Mouse (Mus musculus): Measurements from ENCODE around the gene Odf3l1.
"Not testable (repeated sequence)": the region's sequence is repeated elsewhere in the genome, so short reads cannot be mapped to it uniquely, and the experiment has no call there.

Gene Odf3l1

DNA sequence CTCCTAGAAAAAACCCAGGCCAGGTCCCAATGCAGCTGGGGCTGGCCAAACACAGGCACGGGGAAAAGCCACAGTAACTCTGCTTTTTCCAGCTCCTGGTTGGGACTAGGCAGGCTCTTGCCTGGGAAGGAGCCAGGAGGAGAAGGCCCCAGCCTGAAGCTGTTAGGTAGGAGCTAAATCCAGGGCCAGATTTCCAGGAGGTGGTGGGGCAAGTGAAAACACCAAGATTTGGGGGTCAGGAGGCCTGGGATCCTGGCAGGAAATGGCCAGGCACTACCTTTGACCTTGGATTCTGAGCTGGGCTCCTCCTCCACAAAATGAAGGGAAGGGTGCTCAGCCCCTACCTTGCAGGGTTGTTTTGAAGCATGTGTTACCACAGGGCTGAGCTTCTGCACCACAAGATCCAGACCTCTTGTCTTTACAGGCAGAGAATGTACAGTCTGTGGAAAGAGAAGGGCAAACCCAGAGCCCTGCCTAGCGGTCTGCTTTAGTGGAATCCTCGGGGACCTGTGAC, at the start of gene Odf3l1:
Gene Odf3l1 (minus strand): TSS at position 464 of the 514 bp plus-strand sequence.
- no peak for DNase-seq (ENCODE audit: low spot score)

DNA sequence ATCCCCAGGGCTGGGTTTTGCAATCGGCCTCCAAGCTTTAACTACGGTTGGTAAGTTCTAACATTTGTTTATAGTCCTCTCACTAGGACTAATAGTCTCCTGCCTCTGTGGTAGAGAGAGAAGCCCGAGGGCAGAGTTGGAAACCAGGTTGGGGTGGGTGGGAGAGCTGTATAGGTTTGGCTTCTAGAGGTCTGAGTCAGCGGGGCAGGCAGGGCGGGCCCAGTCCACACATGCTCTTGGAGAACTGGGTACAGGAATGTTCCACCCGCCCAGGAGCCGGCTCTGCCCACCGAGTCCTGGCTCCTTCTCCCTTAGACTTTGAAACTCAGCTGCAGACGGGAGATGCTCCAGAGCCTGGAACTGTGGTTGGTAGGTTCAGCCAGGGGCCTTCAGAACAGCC, 49.5 kb upstream of the Odf3l1 start:
- no peak for DNase-seq (ENCODE audit: low spot score)

DNA sequence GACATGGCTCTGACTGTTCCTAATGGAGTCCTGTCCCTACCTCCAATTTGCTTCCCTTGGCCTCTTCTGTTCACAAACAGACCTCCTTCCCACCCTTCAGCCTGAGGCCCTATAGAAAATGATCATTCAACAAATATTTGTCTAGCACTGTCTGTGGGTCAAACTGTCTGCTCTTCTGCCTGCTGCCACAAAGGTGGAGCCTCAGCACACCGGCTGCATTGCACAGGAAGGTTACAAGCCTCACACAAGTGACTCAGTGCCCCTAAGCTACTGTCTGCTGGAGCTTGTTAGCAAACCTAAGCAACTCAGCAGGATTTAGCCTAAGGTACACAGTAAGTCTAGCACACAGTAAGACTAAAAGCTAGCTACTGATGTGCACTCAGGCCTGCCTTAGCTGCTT, 46.5 kb upstream of the Odf3l1 start:
- no peak for DNase-seq (ENCODE audit: low spot score)

DNA sequence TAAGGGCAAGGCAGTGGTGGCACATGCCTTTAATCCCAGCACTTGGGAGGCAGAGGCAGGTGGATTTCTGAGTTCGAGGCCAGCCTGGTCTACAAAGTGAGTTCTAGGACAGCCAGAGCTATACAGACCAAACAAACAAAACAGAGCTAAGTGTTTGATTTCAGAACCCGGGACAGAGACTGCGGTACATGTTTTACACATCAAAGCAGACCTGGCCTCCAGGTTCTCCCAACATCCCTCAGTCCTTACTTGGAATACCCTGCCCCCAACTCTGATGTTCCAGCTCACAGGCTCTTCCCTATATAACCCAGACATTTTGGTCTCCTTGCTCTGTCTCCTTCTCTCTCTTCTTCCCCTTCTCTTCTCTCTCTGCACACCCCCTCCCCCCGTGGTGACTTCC, 45.5 kb upstream of the Odf3l1 start:
- DNase-seq (ENCODE audit: low spot score): not testable (repeated sequence)

- DNase-seq (ENCODE audit: low spot score): no peak
Observed at GRCm38 (mm10) chr9:56907549-56907948, 43.1 kb upstream of the Odf3l1 start.

- DNase-seq (ENCODE audit: low spot score): no peak
Observed at GRCm38 (mm10) chr9:56903662-56904061, 39.2 kb upstream of the Odf3l1 start.

DNA sequence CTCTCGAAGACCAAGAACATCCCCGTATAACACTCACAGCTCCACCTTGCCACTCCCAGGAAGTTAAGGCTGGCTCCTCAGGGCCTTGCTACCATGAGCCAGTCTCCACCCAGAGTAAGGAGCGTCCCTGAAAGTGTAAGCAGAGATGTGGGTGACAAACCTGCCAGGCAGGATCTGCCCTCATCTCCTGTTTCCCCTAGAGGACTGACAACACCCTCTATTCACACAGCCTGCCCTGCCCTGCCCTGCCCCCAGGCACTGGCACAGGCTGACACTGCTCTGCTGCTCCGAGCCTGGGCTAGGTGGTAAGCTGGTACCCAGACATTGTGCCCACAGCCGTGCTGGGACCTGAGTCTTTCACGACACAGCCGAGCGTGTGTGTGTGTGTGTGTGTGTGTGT, 36.7 kb upstream of the Odf3l1 start:
- no peak for DNase-seq (ENCODE audit: low spot score)

GRCm38 (mm10) chr9:56900571-56900970, 36.1 kb upstream of the Odf3l1 start:
- no peak for DNase-seq (ENCODE audit: low spot score)

DNA sequence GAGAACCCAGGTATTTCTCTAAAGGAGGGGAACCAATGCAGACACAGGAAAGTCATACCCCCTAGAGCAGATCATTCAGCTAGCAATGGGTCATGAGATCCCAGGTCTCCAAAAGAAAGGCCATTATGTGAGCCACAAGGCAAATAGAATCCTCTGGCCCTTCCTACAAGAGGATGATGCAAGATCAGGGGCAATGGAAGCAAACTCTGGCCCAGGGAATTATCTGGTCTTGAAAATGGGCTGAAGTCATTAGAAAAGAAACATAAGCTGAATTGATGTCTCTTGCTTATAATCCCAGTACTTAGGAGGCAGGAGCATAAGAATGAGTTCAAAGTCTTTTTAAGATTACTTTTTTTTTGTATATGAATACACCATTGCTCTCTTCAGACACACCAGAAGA, 35.6 kb upstream of the Odf3l1 start:
- DNase-seq (ENCODE audit: low spot score): no peak

DNA sequence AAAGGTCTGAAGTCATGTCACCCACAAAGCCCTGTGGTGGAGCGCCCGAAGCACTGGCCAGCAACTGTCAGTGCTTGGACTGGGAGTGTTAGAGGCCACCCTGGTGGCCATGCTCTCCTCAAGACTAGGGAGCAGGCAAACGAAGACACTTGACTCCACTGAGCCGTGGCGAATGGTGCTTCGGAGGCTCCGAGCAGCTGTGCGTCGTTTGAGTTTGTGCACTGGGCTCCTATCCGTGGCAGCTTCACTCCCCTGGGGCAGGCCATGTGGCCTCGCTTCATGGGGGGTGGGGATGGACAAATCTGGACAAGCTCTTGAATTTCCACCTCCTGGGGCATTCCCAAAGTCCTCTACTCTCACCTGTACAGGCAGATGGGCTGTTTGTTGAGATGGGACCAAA, 34.9 kb upstream of the Odf3l1 start:
- DNase-seq (ENCODE audit: low spot score): no peak

GRCm38 (mm10) chr9:56896779-56897178, 32.3 kb upstream of the Odf3l1 start:
- no peak for DNase-seq (ENCODE audit: low spot score)

DNA sequence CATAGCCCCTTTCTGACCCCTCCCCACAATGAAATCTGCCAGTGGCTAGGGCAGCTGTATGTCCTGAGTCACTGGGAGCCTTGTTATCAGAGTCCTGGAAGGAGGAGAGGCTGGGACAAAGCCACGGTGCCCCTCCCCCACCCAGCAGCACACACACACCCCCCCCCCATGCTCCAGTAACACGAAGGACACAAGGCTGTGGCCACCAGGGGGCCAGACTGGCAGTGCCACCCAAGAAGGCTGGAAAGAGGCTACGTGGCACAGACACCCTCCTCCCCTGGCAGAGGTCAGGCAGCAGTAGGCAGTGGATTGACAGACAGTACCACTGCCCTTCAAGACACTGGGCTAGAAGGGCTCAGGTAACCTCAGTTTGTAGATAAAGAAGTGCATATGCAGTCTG, 29.5 kb upstream of the Odf3l1 start:
- no peak for DNase-seq (ENCODE audit: low spot score)

- no peak for DNase-seq (ENCODE audit: low spot score)
Observed at GRCm38 (mm10) chr9:56893313-56893712, 28.8 kb upstream of the Odf3l1 start.

DNA sequence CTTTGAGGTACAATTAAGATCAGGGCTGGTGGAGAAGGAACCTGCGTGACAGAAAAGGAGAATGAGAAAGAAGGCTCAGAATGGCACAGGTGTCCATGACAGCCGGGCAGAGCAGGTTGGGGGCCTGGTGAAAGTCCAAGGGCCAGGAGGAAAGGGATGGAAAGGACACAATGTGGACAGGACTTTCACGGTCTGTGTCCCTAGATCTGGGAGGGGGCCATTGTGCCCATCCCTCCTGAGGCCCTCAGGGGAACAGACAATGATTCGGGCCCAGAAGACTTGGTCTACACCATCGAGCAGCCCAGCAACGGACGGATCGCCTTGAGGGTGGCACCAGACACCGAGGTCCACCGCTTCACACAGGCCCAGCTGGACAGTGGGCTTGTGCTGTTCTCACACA, 27.6 kb upstream of the Odf3l1 start:
- DNase-seq (ENCODE audit: low spot score): no peak

GRCm38 (mm10) chr9:56891517-56892011, 27.1 kb upstream of the Odf3l1 start:
- DNase-seq (ENCODE audit: low spot score): peak; percentile 62

- DNase-seq (ENCODE audit: low spot score): no peak
Observed at GRCm38 (mm10) chr9:56890522-56891250, 26.2 kb upstream of the Odf3l1 start.

- DNase-seq (ENCODE audit: low spot score): peak; percentile 61
Observed at GRCm38 (mm10) chr9:56889817-56890216, 25.3 kb upstream of the Odf3l1 start.

GRCm38 (mm10) chr9:56887581-56887980, 23.1 kb upstream of the Odf3l1 start:
- DNase-seq (ENCODE audit: low spot score): no peak

GRCm38 (mm10) chr9:56886601-56887000, 22.1 kb upstream of the Odf3l1 start:
- DNase-seq (ENCODE audit: low spot score): no peak

DNA sequence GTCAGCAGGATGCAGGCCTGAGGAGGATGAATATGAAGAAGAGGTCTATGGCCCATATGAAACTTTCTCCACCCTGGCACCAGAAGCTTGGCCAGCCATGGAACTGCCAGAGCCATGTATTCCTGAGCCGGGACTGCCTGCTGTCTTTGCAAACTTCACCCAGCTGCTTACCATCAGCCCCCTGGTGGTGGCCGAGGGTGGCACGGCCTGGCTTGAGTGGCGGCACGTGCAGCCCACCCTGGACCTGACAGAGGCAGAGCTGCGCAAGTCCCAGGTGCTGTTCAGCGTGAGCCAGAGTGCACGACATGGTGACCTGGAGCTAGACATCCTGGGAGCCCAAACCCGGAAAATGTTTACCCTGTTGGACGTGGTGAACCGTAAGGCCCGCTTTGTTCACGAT, 21.6 kb upstream of the Odf3l1 start:
- no peak for DNase-seq (ENCODE audit: low spot score)

- no peak for DNase-seq (ENCODE audit: low spot score)
Observed at GRCm38 (mm10) chr9:56884328-56884727, 19.8 kb upstream of the Odf3l1 start.

DNA sequence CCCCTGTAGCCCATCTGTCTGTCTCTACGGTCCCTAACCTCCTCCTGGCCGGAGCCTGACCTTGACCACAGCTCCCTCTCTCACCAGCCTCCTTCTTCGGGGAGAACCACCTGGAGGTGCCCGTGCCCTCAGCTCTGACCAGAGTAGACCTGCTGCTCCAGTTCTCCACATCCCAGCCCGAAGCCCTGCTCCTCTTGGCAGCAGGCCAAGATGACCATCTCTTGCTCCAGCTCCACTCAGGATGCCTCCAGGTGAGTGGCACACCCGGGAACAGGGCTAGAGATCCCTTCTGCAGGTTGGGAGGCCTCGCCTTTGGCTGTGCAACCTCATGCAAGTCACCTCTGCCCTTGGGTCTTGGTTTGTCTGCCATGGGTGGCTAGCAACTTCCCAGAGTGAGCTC, 19.0 kb upstream of the Odf3l1 start:
- DNase-seq (ENCODE audit: low spot score): no peak

DNA sequence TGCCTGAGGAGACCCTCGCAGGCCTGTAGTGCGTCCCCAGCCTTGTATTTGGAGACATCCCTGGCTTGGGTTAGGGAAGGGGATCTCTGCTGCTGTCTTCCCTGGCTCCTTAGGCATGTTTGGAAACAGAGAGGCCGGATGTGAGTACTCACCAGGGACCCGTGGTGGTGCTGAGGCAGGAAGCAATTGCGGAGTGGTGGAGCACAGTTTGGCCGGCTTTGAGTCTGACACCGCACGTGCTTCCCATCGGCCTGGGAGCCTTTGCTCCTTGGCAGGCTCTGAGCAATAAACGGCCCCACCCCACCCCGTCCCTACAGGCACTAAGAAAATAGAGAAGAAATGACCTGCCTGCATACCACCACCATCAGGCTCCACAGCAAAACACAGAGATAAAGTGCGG, 18.3 kb upstream of the Odf3l1 start:
- DNase-seq (ENCODE audit: low spot score): no peak

- DNase-seq (ENCODE audit: low spot score): no peak
Observed at GRCm38 (mm10) chr9:56882283-56882682, 17.8 kb upstream of the Odf3l1 start.

All from yolk sac, embryonic 10.5 days (tissue).